Mouse (Mus musculus): ENCODE measurements around the gene Thpo.

GRCm38 (mm10) chr16:20712889-20713288, 21.4 kb downstream of the Thpo start:
- TF ChIP-seq POLR2A (IDR thresholded peaks at IDR 0.05; ENCODE audit: control insufficient read depth in 1 of 2, insufficient read depth in 1 of 2, low read depth in 1 of 2, low read length in 2 of 2, poor library complexity in 1 of 2) (no peak), ZC3H11A (IDR thresholded peaks at IDR 0.05; ENCODE audit: low read depth, low read length) (no peak), CTCF (IDR thresholded peaks at IDR 0.05 in 2 of 3, conservative IDR thresholded peaks at IDR 0.05 in 1 of 3; ENCODE audit: control insufficient read depth in 1 of 3, insufficient read depth in 1 of 3, low read depth in 2 of 3, low read length in 3 of 3, poor library complexity in 1 of 3, severe bottlenecking in 1 of 3) (no peak)

Data from MEL (cell line).